Mouse (Mus musculus): ENCODE measurements around the gene Unc13b. TPM values are rescaled to one million over a fixed set of nuclear protein-coding genes. Genes with fewer than 3 reads are reported as not detected.

Unc13b gene
- polyA plus RNA-seq, 1 experiment = 5.0 TPM

DNA sequence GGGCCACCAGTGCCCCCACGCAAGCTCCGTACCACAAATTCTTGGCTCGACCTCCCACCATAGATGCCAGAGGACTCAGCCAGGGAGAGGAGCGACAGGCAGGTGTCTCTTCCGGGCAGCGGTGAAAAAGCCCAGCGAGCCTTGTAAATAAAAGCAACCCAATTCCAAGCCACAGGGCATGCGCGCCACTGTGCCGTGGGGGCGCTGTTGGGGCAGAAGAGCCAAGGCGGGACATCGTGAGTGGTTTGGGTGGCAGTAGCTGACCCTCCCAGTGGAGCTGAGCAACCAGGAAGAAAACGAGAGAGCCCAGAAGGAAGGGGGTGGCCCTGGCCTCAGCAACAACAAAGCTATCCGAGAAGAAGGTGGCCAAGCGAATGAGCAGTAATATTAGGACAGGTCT, 37.9 kb upstream of the Unc13b start:
- no peak overlapping the region for H3K27ac ChIP-seq (ENCODE audit: insufficient read depth, low read depth, low read length)

DNA sequence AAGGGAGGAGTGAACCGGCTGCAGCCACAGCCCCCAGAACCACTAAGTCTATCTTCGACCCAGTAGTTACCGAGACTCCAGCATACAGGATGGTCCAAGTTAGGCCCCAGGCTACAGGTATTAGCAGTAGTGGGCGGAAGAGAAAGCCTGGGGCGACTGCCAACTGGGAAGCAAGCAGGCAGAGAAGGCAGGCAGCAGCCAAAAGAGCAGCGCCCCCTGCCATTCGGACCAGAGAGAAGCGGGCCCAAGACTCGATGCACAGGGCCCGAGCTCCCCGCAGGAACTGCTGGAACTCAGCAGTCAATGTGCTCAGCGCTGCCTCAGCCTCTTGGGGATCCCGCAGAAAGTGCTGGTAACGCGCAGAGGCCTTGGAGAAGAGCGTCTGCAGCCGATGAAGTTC, 37.4 kb upstream of the Unc13b start:
- H3K27me3 ChIP-seq (replicated peaks; ENCODE audit: control insufficient read depth, insufficient read depth, low read length) = no peaks in the 10 kb centered on the region
- no peak overlapping the region for H3K27ac ChIP-seq (ENCODE audit: insufficient read depth, low read depth, low read length)
- DNase-seq = no peak
- TF ChIP-seq POLR2A (IDR thresholded peaks at IDR 0.05; ENCODE audit: low read depth, low read length) = no peak
- TF ChIP-seq CTCF (conservative IDR thresholded peaks at IDR 0.05; ENCODE audit: insufficient read depth, insufficient read length, low read depth, low read length) = no peak
- 86% methylated on average over 17 of the region's 17 CpGs for WGBS
- no peak overlapping the region for H3K4me3 ChIP-seq (ENCODE audit: insufficient read depth, low read depth, low read length)
- H3K4me1 ChIP-seq (ENCODE audit: control insufficient read depth, insufficient read depth, low read length) = peaks cover 8% of the 10 kb centered on the region
- peaks cover 1% of the 10 kb centered on the region; the same call in 1 of the 2 replicates for H3K36me3 ChIP-seq (ENCODE audit: control insufficient read depth, insufficient read depth, low read length)

More for the DNA sequence above, 37.9 kb upstream of the Unc13b start:
- Histone ChIP-seq H3K4me1 (ENCODE audit: control insufficient read depth, insufficient read depth, low read length) (peaks cover 8% of the 10 kb centered on the region), H3K36me3 (ENCODE audit: control insufficient read depth, insufficient read depth, low read length) (peaks cover 1% of the 10 kb centered on the region; the same call in 1 of the 2 replicates), H3K4me3 (ENCODE audit: insufficient read depth, low read depth, low read length) (no peak overlapping the region), H3K27me3 (replicated peaks; ENCODE audit: control insufficient read depth, insufficient read depth, low read length) (no peaks in the 10 kb centered on the region)
- WGBS = 89% methylated on average over 16 of the region's 16 CpGs
- DNase-seq = no peak
- no peak for TF ChIP-seq POLR2A (IDR thresholded peaks at IDR 0.05; ENCODE audit: low read depth, low read length)
- TF ChIP-seq CTCF (conservative IDR thresholded peaks at IDR 0.05; ENCODE audit: insufficient read depth, insufficient read length, low read depth, low read length) = no peak

DNA sequence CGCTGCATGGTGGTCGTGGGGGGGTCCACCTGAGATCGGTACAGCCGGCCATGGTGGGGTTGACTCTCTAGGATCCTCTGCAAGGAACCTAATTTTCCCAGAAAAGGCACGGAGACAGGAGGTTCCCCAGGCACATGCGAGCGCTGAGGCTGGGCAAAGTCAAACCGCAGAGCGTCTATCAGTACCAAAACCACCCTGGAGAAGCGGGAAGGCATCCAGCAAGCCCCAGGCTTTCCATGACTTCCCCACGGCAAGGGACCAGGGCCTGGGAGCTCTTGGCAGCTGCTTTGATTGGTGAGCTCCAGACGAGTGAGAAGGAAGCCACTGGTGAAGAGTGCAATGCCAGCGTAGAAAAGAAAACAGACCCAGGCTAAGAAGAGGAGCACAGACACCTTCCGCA, 34.1 kb upstream of the Unc13b start:
- no peak for DNase-seq
- TF ChIP-seq CTCF (conservative IDR thresholded peaks at IDR 0.05; ENCODE audit: insufficient read depth, insufficient read length, low read depth, low read length) (no peak), POLR2A (IDR thresholded peaks at IDR 0.05; ENCODE audit: low read depth, low read length) (no peak)
- Histone ChIP-seq H3K27ac (ENCODE audit: insufficient read depth, low read depth, low read length) (peak overlapping the region; percentile 6; the same call in 1 of the 2 replicates), H3K27me3 (replicated peaks; ENCODE audit: control insufficient read depth, insufficient read depth, low read length) (no peaks in the 10 kb centered on the region), H3K4me1 (ENCODE audit: control insufficient read depth, insufficient read depth, low read length) (peaks cover 8% of the 10 kb centered on the region), H3K36me3 (ENCODE audit: control insufficient read depth, insufficient read depth, low read length) (no peaks in the 10 kb centered on the region), H3K4me3 (ENCODE audit: insufficient read depth, low read depth, low read length) (peak overlapping the region; percentile 84)
- WGBS = 68% methylated on average over 14 of the region's 14 CpGs

DNA sequence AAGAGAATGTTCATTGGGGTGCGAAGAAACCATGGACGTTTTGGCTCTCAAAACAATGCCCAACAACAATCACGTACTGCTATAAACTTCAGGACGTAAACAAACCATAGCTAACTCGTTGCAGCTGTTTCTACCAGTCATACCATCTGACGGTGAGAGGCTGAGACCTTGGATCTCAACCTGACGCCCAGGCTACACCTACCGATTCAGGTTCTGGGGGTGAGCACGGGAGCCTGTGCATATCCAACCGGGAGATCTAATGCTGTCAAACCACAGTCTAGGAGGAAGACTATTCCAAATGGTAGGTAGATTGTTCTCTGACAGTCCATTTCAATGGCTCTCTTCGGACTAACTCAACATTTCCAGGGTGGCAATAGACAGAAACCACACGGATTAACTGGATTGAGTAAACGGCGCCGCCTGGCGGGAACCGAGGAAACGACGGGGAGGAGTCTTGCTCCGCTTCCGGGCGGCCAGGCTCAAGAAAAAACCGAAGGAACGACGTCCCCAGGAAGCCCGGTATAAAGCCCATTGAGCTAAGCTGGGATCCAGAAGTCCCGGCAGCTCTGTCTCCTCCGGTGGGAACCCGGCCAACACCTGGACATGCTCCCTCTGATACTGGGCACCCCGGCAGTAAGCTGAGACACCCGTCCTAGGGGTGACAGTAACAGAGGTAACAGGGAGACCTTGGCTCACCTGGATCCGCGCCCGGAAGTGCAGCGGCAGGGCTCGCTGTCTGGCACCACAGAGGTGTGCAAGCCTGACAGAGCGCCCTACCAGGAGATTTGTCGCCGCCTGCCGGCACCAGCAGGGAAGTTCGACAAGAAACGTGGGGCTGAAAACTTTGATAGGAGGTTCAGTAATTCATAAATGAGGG, 33.4 kb upstream of the Unc13b start, which contains the start of gene Pigo:
Gene Pigo, minus strand, starts transcription at position 736 of the 877 bp plus-strand sequence.
- TF ChIP-seq CTCF (conservative IDR thresholded peaks at IDR 0.05; ENCODE audit: insufficient read depth, insufficient read length, low read depth, low read length) (peak; percentile 87), POLR2A (IDR thresholded peaks at IDR 0.05; ENCODE audit: low read depth, low read length) (peak; percentile 33)
- WGBS = 6% methylated on average over 42 of the region's 42 CpGs
- Histone ChIP-seq H3K27ac (ENCODE audit: insufficient read depth, low read depth, low read length) (peak within 1 kb of the TSS; percentile 96), H3K4me3 (ENCODE audit: insufficient read depth, low read depth, low read length) (peak within 1 kb of the TSS; percentile 84), H3K36me3 (ENCODE audit: control insufficient read depth, insufficient read depth, low read length) (no peaks in the 10 kb centered on the region), H3K4me1 (ENCODE audit: control insufficient read depth, insufficient read depth, low read length) (peaks cover 10% of the 10 kb centered on the region), H3K27me3 (replicated peaks; ENCODE audit: control insufficient read depth, insufficient read depth, low read length) (no peaks in the 10 kb centered on the region)
- peak; percentile 98 for DNase-seq

DNA sequence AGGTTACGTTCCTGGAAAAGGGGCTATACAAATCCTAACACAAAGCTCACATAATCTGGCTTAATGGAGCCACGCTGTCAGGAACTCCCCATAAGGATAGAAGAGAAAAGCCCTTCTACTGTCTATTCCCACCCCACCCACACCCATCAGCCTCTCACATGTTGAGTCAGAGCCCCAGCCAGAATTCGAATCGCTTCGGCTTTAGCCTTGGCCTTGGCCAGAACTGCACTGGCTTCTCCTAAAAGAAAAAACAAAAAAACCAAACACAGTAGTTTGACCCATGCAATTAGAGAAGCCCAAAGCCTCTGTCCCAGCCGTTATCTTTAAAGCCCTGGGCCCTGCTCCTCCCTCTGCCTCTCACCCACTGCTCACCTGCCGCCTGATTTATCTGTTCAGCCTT, 29.6 kb upstream of the Unc13b start:
- DNase-seq = no peak

DNA sequence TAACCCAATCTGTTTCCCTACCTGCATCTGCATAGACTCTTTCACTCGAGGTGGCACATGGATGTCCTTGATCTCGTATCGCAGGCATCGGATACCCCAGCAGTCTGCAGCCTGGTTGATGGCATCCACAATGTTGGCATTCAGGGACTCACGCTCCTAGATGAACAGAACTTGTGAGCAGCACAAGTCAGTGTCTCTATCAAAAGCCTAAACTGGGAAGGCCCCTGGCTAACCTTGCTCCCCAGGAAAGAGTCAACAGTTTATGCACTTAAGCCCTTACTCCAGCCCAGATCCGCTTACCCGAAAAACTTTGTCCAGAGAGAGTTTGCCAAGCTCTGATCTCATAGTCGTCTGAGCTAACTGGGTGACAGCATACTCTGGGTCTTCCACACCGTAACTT, 29.0 kb upstream of the Unc13b start:
- WGBS = 89% methylated on average over 9 of the region's 9 CpGs
- H3K4me3 ChIP-seq (ENCODE audit: insufficient read depth, low read depth, low read length) = no peak overlapping the region
- no peaks in the 10 kb centered on the region for H3K36me3 ChIP-seq (ENCODE audit: control insufficient read depth, insufficient read depth, low read length)
- TF ChIP-seq POLR2A (IDR thresholded peaks at IDR 0.05; ENCODE audit: low read depth, low read length) = no peak
- H3K27me3 ChIP-seq (replicated peaks; ENCODE audit: control insufficient read depth, insufficient read depth, low read length) = no peaks in the 10 kb centered on the region
- H3K27ac ChIP-seq (ENCODE audit: insufficient read depth, low read depth, low read length) = no peak overlapping the region
- peaks cover 11% of the 10 kb centered on the region for H3K4me1 ChIP-seq (ENCODE audit: control insufficient read depth, insufficient read depth, low read length)
- no peak for DNase-seq

More for the DNA sequence above, 29.6 kb upstream of the Unc13b start:
- H3K4me3 ChIP-seq (ENCODE audit: insufficient read depth, low read depth, low read length) = no peak overlapping the region
- WGBS = 93% methylated on average over 7 of the region's 7 CpGs
- TF ChIP-seq CTCF (conservative IDR thresholded peaks at IDR 0.05; ENCODE audit: insufficient read depth, insufficient read length, low read depth, low read length) = no peak
- TF ChIP-seq POLR2A (IDR thresholded peaks at IDR 0.05; ENCODE audit: low read depth, low read length) = no peak
- H3K4me1 ChIP-seq (ENCODE audit: control insufficient read depth, insufficient read depth, low read length) = peaks cover 15% of the 10 kb centered on the region
- H3K27me3 ChIP-seq (replicated peaks; ENCODE audit: control insufficient read depth, insufficient read depth, low read length) = no peaks in the 10 kb centered on the region
- no peaks in the 10 kb centered on the region for H3K36me3 ChIP-seq (ENCODE audit: control insufficient read depth, insufficient read depth, low read length)
- no peak overlapping the region for H3K27ac ChIP-seq (ENCODE audit: insufficient read depth, low read depth, low read length)

DNA sequence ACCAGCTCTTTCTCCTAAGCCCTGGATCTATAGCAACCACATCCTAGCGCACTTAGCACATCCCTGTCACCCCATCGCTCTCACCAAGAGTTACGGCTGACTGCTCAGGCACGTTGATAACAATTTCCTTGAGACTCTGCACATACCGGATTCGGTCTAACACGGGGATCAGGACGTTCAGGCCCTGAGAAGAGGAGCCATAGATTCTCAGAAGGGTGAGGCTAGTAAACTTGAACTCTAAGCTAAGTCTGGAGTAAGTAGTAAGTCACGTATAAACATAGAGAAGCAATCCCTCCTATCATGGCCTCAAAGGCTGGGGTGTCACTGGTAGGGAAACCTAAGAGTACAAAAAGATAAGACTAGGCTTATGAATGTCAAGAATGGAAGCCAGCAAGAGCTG, 28.4 kb upstream of the Unc13b start:
- TF ChIP-seq CTCF (conservative IDR thresholded peaks at IDR 0.05; ENCODE audit: insufficient read depth, insufficient read length, low read depth, low read length) = no peak
- TF ChIP-seq POLR2A (IDR thresholded peaks at IDR 0.05; ENCODE audit: low read depth, low read length) = no peak
- no peaks in the 10 kb centered on the region for H3K36me3 ChIP-seq (ENCODE audit: control insufficient read depth, insufficient read depth, low read length)

More for the DNA sequence above, 28.4 kb upstream of the Unc13b start:
- Histone ChIP-seq H3K27ac (ENCODE audit: insufficient read depth, low read depth, low read length) (peak overlapping the region; percentile 86; the same call in 1 of the 2 replicates), H3K4me1 (ENCODE audit: control insufficient read depth, insufficient read depth, low read length) (peaks cover 7% of the 10 kb centered on the region; the same call in 1 of the 2 replicates), H3K27me3 (replicated peaks; ENCODE audit: control insufficient read depth, insufficient read depth, low read length) (no peaks in the 10 kb centered on the region), H3K4me3 (ENCODE audit: insufficient read depth, low read depth, low read length) (peak overlapping the region; percentile 81)
- WGBS = 47% methylated on average over 9 of the region's 9 CpGs
- no peak for DNase-seq
